Mouse (Mus musculus) gastrocnemius, postnatal 4 days (tissue): ENCODE data around the gene Mpnd. TPM values are rescaled to one million over a fixed set of nuclear protein-coding genes. Genes with fewer than 3 reads are reported as not detected.

Source experiments
- DNase-seq, 2 experiments: peaks; one replicate each; pipeline ENCODE4 v3.0.0; 2021 to 2022; ENCODE audit warnings: low spot score in 2 of 2, mixed read lengths in 2 of 2
- total RNA-seq, 2 experiments: library from RNA; stranded (reverse); gene quantifications; 2 replicates each; pipeline ENCODE4 v1.2.3; 2021

Gene Mpnd
- total RNA-seq, 2 experiments from 2014 or later, result 32.7 to 44.3 TPM

- DNase-seq, result no peak
Measured at GRCm38 (mm10) chr17:56017848-56018247, 12.3 kb downstream of the Mpnd start.

GRCm38 (mm10) chr17:56018347-56019131 is 13.0 kb downstream of the Mpnd start:
- no peak for DNase-seq

GRCm38 (mm10) chr17:56020400-56021084 is 15.0 kb downstream of the Mpnd start:
- DNase-seq, result no peak

GRCm38 (mm10) chr17:56021161-56021910 is 15.8 kb downstream of the Mpnd start:
- DNase-seq, result no peak

- no peak for DNase-seq
Measured at GRCm38 (mm10) chr17:56022131-56022988, 16.8 kb downstream of the Mpnd start.

- DNase-seq, result no peak
Measured at GRCm38 (mm10) chr17:56022989-56023290, 17.4 kb downstream of the Mpnd start.

- DNase-seq, result no peak
Measured at GRCm38 (mm10) chr17:56023386-56023785, 17.9 kb downstream of the Mpnd start.

- DNase-seq, result no peak
Measured at GRCm38 (mm10) chr17:56024476-56024875, 19.0 kb downstream of the Mpnd start.

GRCm38 (mm10) chr17:56024931-56025330 is 19.4 kb downstream of the Mpnd start:
- no peak for DNase-seq

GRCm38 (mm10) chr17:56026303-56026702 is 20.8 kb downstream of the Mpnd start:
- DNase-seq, result no peak

GRCm38 (mm10) chr17:56026881-56027280 is 21.4 kb downstream of the Mpnd start:
- no peak for DNase-seq

- no peak for DNase-seq
Measured at GRCm38 (mm10) chr17:56027801-56028441, 22.4 kb downstream of the Mpnd start.

- DNase-seq, result no peak
Measured at GRCm38 (mm10) chr17:56030238-56030870, 24.8 kb downstream of the Mpnd start.

GRCm38 (mm10) chr17:56030919-56031318 is 25.4 kb downstream of the Mpnd start:
- DNase-seq, result no peak

GRCm38 (mm10) chr17:56031431-56031830 is 25.9 kb downstream of the Mpnd start:
- DNase-seq, result no peak

GRCm38 (mm10) chr17:56032127-56032733 is 26.7 kb downstream of the Mpnd start:
- DNase-seq, result no peak

GRCm38 (mm10) chr17:56032831-56033230 is 27.3 kb downstream of the Mpnd start:
- DNase-seq, result no peak

GRCm38 (mm10) chr17:56034040-56034725 is 28.7 kb downstream of the Mpnd start:
- DNase-seq, result peak in 1 of 2 experiments; percentile 55

- no peak for DNase-seq
Measured at GRCm38 (mm10) chr17:56034726-56035100, 29.2 kb downstream of the Mpnd start.
